Mouse (Mus musculus) ES-CJ7 (cell line): ENCODE data around the gene Utrn.
"Not testable (repeated sequence)": the region's sequence is repeated elsewhere in the genome, so short reads cannot be mapped to it uniquely, and the experiment has no call there.

Experiments used
- DNase-seq: peaks from one replicate; pipeline ENCODE4 v3.0.0; 2011; ENCODE audit warnings: low read depth, low spot score

Gene Utrn

DNA sequence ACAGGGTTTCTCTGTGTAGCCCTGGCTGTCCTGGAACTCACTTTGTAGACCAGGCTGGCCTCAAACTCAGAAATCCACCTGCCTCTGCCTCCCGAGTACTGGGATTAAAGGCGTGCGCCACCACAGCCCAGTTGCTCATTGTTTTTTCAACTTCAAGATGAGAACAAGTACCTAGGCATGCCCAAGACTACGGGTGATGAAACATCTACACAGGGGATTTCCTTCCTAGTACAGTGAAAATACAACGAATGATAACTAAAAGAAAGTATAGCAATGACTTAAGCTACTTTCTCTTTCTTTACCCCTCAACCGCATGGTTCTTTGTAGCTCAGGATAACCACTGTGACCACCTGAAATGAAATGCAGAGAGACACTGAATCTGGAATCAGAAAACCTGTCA is 262.0 kb downstream of the Utrn start:
- not testable (repeated sequence) for DNase-seq

GRCm38 (mm10) chr10:12595379-12595778 is 273.8 kb downstream of the Utrn start:
- no peak for DNase-seq

- DNase-seq: no peak
Observed at GRCm38 (mm10) chr10:12594958-12595357, 274.2 kb downstream of the Utrn start.

GRCm38 (mm10) chr10:12593071-12593470 is 276.1 kb downstream of the Utrn start:
- DNase-seq: no peak

DNA sequence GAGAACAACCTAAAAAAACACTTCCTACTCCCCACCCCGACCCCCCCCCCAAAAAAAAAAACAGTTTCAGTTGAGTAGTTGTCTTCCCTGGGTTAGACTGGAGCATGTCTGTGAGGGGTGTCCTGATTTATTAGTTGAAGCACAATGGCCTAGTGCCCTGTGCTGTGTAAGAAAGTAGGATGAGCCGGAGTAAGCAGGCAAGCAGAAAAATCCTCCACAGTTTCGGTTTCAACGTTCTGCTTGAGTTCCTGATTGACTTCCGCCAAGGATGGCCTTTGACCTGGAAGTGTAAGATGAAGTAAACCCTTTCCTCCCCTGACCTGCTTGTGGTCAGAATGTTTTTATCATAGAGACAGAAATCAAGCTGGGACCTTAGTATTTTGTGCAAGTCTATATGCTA is 277.2 kb downstream of the Utrn start:
- no peak for DNase-seq

- DNase-seq: no peak
Observed at GRCm38 (mm10) chr10:12588051-12588450, 281.1 kb downstream of the Utrn start.

DNA sequence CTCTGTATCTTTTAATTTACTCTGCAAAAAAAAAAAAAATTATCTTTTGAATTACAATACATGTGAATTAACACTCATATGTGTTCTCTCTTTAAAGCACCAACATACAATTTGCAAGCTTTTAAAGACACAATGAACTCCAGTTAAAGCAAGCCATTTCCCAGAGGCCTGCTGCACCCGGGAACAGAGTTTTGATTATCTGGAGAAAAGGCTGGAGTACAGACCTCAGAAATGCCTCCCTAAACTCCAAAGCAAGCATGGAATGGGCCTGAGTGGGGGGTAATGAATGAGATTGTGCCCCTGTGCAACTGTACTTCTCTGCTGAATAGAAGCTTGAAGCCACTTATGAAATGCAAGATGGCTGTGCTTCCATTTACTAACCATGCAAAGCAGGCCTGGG is 281.8 kb downstream of the Utrn start:
- no peak for DNase-seq

DNA sequence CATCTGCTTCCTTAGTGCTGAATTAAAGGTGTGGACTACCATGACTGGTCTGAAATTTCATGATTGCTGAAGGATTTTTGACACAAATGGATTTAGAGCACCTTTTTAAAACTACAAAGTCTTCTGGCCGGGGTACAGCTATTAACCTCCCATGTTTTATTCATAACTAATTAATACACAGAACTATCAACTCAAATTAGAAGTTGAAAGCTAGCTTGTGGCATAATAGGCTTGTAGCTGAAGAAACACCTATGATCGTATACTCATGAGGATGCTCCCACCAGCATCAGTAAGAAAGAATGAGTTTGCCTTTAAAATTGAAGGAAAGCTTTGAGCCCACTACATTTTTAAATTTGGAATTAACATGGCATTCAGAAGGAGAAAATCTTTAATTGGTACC is 282.3 kb downstream of the Utrn start:
- DNase-seq: no peak

DNA sequence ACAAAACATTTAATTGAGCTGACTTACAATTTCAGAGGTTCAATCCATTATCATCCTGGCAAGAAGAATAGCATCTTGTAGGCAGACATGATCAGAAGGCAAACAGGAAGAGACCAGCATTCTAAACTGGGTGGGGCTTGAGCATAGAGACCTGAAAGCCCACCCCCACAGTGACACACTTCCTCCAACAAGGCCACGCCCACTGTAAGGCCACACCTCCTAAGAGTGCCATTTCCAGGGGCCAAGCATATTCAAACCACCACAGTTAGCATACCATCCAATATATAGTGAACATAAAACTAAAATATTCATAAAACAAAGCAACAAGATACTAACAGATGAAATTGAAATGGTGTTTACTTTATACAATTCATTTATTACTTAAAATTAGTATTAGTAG is 283.0 kb downstream of the Utrn start:
- peak; percentile 34 for DNase-seq

- peak; percentile 65 for DNase-seq
Observed at GRCm38 (mm10) chr10:12583473-12583872, 285.7 kb downstream of the Utrn start.

GRCm38 (mm10) chr10:12579048-12579447 is 290.1 kb downstream of the Utrn start:
- peak; percentile 96 for DNase-seq

DNA sequence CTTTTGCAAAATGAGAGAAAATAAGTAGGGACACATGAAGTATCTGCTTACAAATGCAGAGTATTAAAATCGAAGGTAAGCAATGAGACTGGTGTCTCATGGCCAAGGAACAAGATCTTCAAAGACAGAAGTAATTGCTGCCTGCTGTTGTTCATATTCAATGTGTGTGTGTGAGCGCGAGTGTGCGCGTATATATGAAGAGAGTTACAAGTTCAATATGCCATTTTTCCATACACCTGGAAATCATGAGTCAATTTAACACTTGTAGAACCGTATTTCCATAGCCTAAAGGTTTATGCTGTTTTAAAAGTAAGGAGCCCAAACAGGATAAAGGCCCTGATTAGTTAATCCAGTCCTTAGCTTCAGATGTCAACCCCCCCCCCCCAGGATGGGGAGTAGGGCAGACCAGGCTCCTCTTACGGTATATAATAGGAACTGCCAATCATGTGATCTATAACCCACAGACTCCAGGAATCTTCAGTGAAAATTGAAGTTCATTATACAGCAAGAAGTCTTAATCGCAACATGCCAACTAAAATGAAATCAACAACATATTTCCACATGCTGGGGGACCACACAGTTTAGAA is 293.2 kb downstream of the Utrn start:
- DNase-seq: no peak

DNA sequence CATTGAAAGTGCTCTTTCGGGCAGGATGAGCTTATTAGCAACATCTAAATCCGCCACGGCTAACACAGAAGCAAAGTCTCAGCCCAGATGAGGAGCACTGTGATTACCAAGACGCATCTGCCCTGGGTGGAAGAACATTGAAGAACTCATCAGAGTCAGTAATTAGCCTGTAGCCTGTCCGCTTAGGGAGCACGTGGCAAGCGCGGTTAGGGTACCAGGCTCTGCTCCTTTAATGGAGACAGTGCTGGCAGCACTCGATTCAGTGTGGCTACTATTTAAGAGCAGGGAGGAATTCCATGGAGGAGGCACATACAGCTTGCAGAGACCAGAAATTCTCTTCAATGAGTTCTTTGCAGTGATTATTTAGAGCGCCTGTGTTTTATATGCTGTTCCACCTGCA is 294.4 kb downstream of the Utrn start:
- DNase-seq: no peak

- peak; percentile 10 for DNase-seq
Observed at GRCm38 (mm10) chr10:12573601-12574000, 295.6 kb downstream of the Utrn start.

DNA sequence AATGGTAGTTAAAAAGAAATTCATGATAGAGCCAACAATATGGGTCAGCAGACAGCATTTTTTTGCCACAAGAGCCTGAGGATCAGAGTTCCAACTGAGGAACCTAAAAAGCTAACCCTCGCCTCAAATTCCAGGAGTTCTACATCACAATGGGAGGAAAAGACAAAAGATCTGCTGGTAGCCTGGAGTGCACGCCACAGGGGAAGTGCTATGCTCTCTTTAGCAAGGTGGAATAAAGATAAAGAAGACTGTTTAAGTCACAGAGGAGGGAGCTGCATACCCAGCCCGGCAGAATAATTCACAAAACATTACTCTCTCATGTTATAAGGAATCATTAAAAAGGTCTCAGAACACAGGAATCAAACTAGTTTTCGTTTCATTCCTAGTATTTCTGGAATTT is 296.4 kb downstream of the Utrn start:
- peak; percentile 91 for DNase-seq

GRCm38 (mm10) chr10:12564425-12564824 is 304.7 kb downstream of the Utrn start:
- DNase-seq: no peak

GRCm38 (mm10) chr10:12558810-12559209 is 310.4 kb downstream of the Utrn start:
- no peak for DNase-seq

GRCm38 (mm10) chr10:12554090-12554718 is 315.0 kb downstream of the Utrn start:
- peak; percentile 37 for DNase-seq

GRCm38 (mm10) chr10:12552890-12553278 is 316.3 kb downstream of the Utrn start:
- DNase-seq: no peak

DNA sequence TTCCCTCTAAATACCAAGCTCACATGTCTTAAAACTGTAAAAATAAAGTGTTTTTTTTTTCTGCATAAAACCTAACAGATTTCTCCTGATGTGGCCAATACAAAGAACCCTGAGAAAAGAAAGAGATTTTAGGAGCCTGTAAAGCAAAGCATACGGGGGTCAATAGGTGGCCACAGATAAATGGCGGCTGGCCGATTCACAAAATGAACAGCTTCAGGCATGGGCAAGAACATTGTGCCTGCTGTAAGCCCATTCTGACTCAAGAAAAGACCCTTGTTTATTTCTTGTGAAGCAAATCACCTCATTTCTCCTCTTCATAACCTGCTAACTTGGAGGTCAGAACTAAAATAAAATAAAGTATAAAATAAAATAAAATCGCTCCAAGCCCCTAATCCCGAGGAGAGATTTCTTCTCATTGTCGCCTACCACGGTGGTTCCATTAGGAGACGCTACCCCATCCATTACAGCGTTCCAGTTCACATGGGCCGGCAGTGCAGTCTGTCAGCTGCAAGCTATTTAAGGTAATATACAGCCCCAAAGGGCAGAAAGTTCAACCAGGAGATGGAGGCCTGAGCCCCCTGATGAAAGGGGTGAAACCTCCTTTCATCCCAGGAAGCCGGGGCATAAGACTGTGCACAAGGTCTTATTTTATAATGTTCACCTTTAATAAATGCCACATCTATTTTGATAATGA is 316.8 kb downstream of the Utrn start:
- DNase-seq: no peak

- DNase-seq: no peak
Observed at GRCm38 (mm10) chr10:12551735-12552134, 317.4 kb downstream of the Utrn start.

DNA sequence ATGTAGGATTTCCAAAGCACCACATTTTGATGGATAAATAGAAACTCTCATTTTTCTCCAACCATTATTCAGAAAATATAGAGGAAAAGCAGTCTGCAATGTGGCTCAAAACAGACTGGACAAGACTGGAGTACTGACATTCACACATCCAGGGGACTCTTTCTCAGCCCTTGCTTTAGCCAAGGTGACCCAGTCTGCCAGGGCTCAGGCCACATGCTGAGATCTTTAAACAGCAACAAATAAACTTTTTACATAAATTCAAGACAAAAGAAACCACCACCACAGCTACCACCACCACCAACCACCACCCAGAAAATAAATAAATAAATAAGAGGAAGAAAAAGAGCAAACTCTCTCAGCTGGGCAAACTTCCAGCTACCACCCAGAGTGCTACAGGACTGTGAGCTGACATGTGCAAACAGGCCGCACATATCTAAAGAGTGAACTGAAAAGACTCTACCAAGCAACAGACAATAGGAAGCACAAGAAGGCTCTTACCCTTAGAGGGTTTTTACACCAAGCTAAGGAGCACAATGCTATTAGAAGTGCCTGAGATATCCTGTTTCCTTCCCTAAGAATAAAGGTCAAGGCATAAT is 319.1 kb downstream of the Utrn start:
- DNase-seq: peak; percentile 93

DNA sequence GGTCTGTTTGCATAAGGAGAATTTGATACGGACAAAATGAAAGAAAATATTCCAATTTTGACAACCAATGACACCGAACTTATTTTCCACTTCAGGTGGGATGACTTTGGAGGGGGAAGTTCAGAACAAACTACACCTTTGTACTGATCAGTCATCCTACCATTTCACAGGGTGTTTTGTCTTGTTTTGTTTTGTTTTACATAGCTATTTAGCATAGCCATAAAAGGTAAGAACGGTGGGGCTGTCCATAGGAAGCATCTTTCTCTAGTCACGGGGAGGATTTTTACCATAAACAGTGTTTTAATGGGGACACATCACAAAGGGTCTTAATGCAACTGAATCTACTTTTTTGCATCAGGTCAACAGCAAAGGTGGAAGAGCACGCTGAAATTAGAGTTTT is 319.9 kb downstream of the Utrn start:
- DNase-seq: peak; percentile 43
